Comparison of ENCODE assay signal across 10 mouse cellular contexts in the genomic region with DNA sequence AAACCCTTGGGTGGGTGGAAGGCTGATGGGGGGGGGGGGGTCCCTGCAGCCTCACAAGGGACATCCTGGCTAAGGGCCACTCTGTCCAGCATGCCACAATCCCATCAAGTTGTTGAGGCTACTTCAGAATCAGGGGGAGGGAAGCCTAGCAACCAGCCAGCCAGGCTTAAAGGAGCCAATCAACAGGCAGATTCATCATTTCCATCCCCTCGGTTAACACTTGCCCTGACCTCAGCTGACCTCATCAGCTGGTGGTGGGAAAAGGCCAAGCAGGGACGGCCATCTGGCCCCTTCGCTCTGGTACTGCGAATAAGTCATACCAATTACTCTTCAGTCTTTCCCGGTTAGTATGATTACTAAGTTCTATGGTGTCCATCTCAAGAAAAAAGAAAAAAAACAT. TPM values are rescaled to one million over a fixed set of nuclear protein-coding genes. Genes with fewer than 3 reads are reported as not detected.
A peak's percentile ranks its signal among the peaks of the same experiment; 100 is the strongest.
DNase-seq lines count a peak whose midpoint lies in the region; ATAC-seq and TF ChIP-seq lines count a peak whose summit lies in the region.
"Had no signal": no experiment of that assay in that cellular context is flagged by ENCODE, and none has a peak within 500 bp of the region (broad histone marks: within the 10 kb centered on the region; RNA-seq: fewer than 3 reads in every experiment).

No protein-coding gene starts in this region.

- no peaks in the 10 kb centered on the region for H3K27me3 ChIP-seq in forebrain, embryonic 12.5 days
- H3K27me3 ChIP-seq in midbrain, embryonic 13.5 days, result no peaks in the 10 kb centered on the region
- H3K27me3 ChIP-seq in thymus, adult 2 months (ENCODE audit: control insufficient read depth, insufficient read depth, low read length), result no peaks in the 10 kb centered on the region
- H3K27me3 ChIP-seq in liver, postnatal 0 days (ENCODE audit: insufficient read depth, low read length), result no peaks in the 10 kb centered on the region
- H3K27me3 ChIP-seq: liver, embryonic 13.5 days had no signal

- ATAC-seq in forebrain, embryonic 12.5 days (ENCODE audit: low FRiP score), result no peak
- no peak for ATAC-seq in midbrain, embryonic 13.5 days
- no peak for ATAC-seq in liver, postnatal 0 days
- ATAC-seq: CD4-positive, CD25-positive, alpha-beta regulatory T cell, adult 4 months had no signal

- no peak for TF ChIP-seq POLR2A in thymus, adult 2 months (IDR thresholded peaks at IDR 0.05; ENCODE audit: control insufficient read depth, extremely low read depth, insufficient read depth, low read length, poor library complexity)

- no peak for TF ChIP-seq EP300 in liver, postnatal 0 days (IDR thresholded peaks at IDR 0.05; ENCODE audit: low read depth)

- peaks cover 69% of the 10 kb centered on the region for H3K4me1 ChIP-seq in forebrain, embryonic 12.5 days
- H3K4me1 ChIP-seq in midbrain, embryonic 13.5 days (replicated peaks), result peaks cover 46% of the 10 kb centered on the region
- peaks cover 59% of the 10 kb centered on the region for H3K4me1 ChIP-seq in thymus, adult 2 months (replicated peaks; ENCODE audit: control insufficient read depth, insufficient read depth, low read length)
- H3K4me1 ChIP-seq in liver, postnatal 0 days (ENCODE audit: insufficient read depth), result peaks cover 25% of the 10 kb centered on the region

- H3K9me3 ChIP-seq in forebrain, embryonic 12.5 days, result no peaks in the 10 kb centered on the region
- no peaks in the 10 kb centered on the region for H3K9me3 ChIP-seq in midbrain, embryonic 13.5 days
- no peaks in the 10 kb centered on the region for H3K9me3 ChIP-seq in liver, postnatal 0 days (ENCODE audit: low read length)
- H3K9me3 ChIP-seq: liver, embryonic 13.5 days had no signal

- H3K27ac ChIP-seq in forebrain, embryonic 12.5 days, result 0 out of 2 replicates have a peak overlapping the region, but pooled peaks have one; percentile 36
- H3K27ac ChIP-seq in midbrain, embryonic 13.5 days, result 0 out of 2 replicates have a peak overlapping the region, but pooled peaks have one; percentile 15
- H3K27ac ChIP-seq in thymus, adult 2 months (ENCODE audit: control insufficient read depth, insufficient read depth, low read length), result no peak overlapping the region
- no peak overlapping the region for H3K27ac ChIP-seq in liver, postnatal 0 days (ENCODE audit: low read depth)
- H3K27ac ChIP-seq: liver, embryonic 13.5 days had no signal

- no peak overlapping the region for H3K9ac ChIP-seq in forebrain, embryonic 12.5 days
- no peak overlapping the region for H3K9ac ChIP-seq in midbrain, embryonic 13.5 days (replicated peaks)
- H3K9ac ChIP-seq in liver, postnatal 0 days (replicated peaks), result no peak overlapping the region
- H3K9ac ChIP-seq: liver, embryonic 13.5 days had no signal

- peak; percentile 90 for DNase-seq in heart, adult 11 months
- no peak for DNase-seq in heart, postnatal 4 days
- peak; percentile 36 to 41 for DNase-seq in cerebellum, adult 18-20 months
- no peak for DNase-seq in thymus, adult 2 months
- no peak for DNase-seq in liver, postnatal 0 days
- no peak for DNase-seq in layer of hippocampus, adult 8-10 months (ENCODE audit: low spot score in 2 of 2)
- DNase-seq: liver, embryonic 13.5 days had no signal

- WGBS in forebrain, embryonic 12.5 days, result 39% methylated on average over 5 of the region's 5 CpGs
- WGBS in midbrain, embryonic 13.5 days, result 28% methylated on average over 5 of the region's 5 CpGs
- 83% methylated on average over 5 of the region's 5 CpGs for WGBS in thymus, adult 2 months
- 82% methylated on average over 5 of the region's 5 CpGs for WGBS in liver, postnatal 0 days (ENCODE audit: insufficient replicate concordance)

- H3K4me2 ChIP-seq in forebrain, embryonic 12.5 days, result no peak overlapping the region
- no peak overlapping the region for H3K4me2 ChIP-seq in midbrain, embryonic 13.5 days (replicated peaks)
- no peak overlapping the region for H3K4me2 ChIP-seq in liver, postnatal 0 days (ENCODE audit: low read depth, low read length)
- H3K4me2 ChIP-seq: liver, embryonic 13.5 days had no signal

- peaks cover 16% of the 10 kb centered on the region for H3K36me3 ChIP-seq in forebrain, embryonic 12.5 days (replicated peaks)
- peaks cover 11% of the 10 kb centered on the region for H3K36me3 ChIP-seq in midbrain, embryonic 13.5 days
- H3K36me3 ChIP-seq in thymus, adult 2 months (ENCODE audit: control insufficient read depth, insufficient read depth, low read length), result peaks cover 10% of the 10 kb centered on the region
- 0 out of 2 replicates have a peak, but pooled peaks cover 4% of the 10 kb centered on the region for H3K36me3 ChIP-seq in liver, postnatal 0 days (replicated peaks; ENCODE audit: insufficient read depth, low read length)

- H3K4me3 ChIP-seq in forebrain, embryonic 12.5 days (replicated peaks), result no peak overlapping the region
- H3K4me3 ChIP-seq in midbrain, embryonic 13.5 days (replicated peaks), result no peak overlapping the region
- H3K4me3 ChIP-seq in thymus, adult 2 months (ENCODE audit: control insufficient read depth, insufficient read depth, low read length), result no peak overlapping the region
- no peak overlapping the region for H3K4me3 ChIP-seq in liver, postnatal 0 days (ENCODE audit: low read depth, low read length)
- H3K4me3 ChIP-seq: liver, embryonic 13.5 days had no signal

- no peak for TF ChIP-seq CTCF in thymus, adult 2 months (IDR thresholded peaks at IDR 0.05; ENCODE audit: borderline replicate concordance, control insufficient read depth, extremely low read depth, insufficient read depth, low read length, poor library complexity)
- TF ChIP-seq CTCF in liver, postnatal 0 days (IDR thresholded peaks at IDR 0.05; ENCODE audit: low read depth), result no peak

RNA-seq across cellular contexts. Expression of gene Uck2, which starts 44.8 kb away (rescaled TPM):
- 10 to 100 TPM; 55.0 to 55.7 TPM for total RNA-seq in heart, postnatal 4 days (2021)
- polyA plus RNA-seq in forebrain, embryonic 12.5 days (2016; fragmentation: Nextera tagmentation; extraction: Ambion mirVana), result 119 and 123 TPM in 2 replicates
- polyA plus RNA-seq in midbrain, embryonic 13.5 days (2015; fragmentation: Nextera tagmentation; extraction: Ambion mirVana), result 67.6 and 70.1 TPM in 2 replicates
- polyA plus RNA-seq in thymus, adult 2 months (2012; rRNA removed), result 107 and 117 TPM in 2 replicates
- polyA plus RNA-seq in liver, postnatal 0 days (2015; fragmentation: Nextera tagmentation; extraction: Ambion mirVana), result 18.6 and 20.9 TPM in 2 replicates
- 10 to 100 TPM; 34.8 to 37.7 (median 36.7) TPM for total RNA-seq in layer of hippocampus, adult 8-10 months (2022)

Comparison
In these comparisons a context has a peak if more than half of its experiments do, and no peak if none do; other contexts are left out.
1. DNase-seq: peak in heart, adult 11 months (single experiment) and cerebellum, adult 18-20 months (2 of 2); none in heart, postnatal 4 days (single experiment), thymus, adult 2 months (single experiment), liver, postnatal 0 days (single experiment) and layer of hippocampus, adult 8-10 months (0 of 2).
2. H3K27ac ChIP-seq: peak in forebrain, embryonic 12.5 days (single experiment) and midbrain, embryonic 13.5 days (single experiment); none in thymus, adult 2 months (single experiment) and liver, postnatal 0 days (single experiment).